Mouse (Mus musculus) MEL (cell line): ENCODE measurements around the gene Galnt10. TPM values are rescaled to one million over a fixed set of nuclear protein-coding genes. Genes with fewer than 3 reads are reported as not detected.
A peak's percentile ranks its signal among the peaks of the same experiment; 100 is the strongest.

Experiments used
- DNase-seq: peaks from one replicate; pipeline ENCODE4 v3.0.0; 2011; ENCODE audit warnings: low read depth, low spot score
- H3K27ac ChIP-seq: 2 replicates; pipeline ENCODE4 v1.5.1; 2012; ENCODE audit warnings: low read depth, mild to moderate bottlenecking, control low read depth, low read length, moderate library complexity; ENCODE audit not compliant: control insufficient read depth
- H3K27me3 ChIP-seq, 2 experiments: fragments of 150-350 bp in 1 of 2; sonication (generic) in 1 of 2; 2 replicates each; pipeline ENCODE4 v1.6.1; 2012; ENCODE audit warnings: low read length in 2 of 2, mild to moderate bottlenecking in 2 of 2, improper control_type of control experiment in 1 of 2, moderate library complexity in 1 of 2; ENCODE audit not compliant: insufficient read depth in 2 of 2, control insufficient read depth in 1 of 2
- H3K36me3 ChIP-seq, 2 experiments: 2 replicates each; pipeline ENCODE4 v1.6.1; 2012 to 2014; ENCODE audit warnings: low read length in 2 of 2, improper control_type of control experiment in 1 of 2, inconsistent platforms in 1 of 2, mild to moderate bottlenecking in 1 of 2; ENCODE audit not compliant: insufficient read depth in 2 of 2, control insufficient read depth in 1 of 2
- H3K4me1 ChIP-seq, 2 experiments: fragments of 150-350 bp in 1 of 2; sonication (generic) in 1 of 2; 2 replicates each; pipeline ENCODE4 v1.6.1; 2012; ENCODE audit warnings: low read length in 2 of 2, improper control_type of control experiment in 1 of 2, mild to moderate bottlenecking in 1 of 2; ENCODE audit not compliant: insufficient read depth in 2 of 2, control insufficient read depth in 1 of 2
- H3K4me3 ChIP-seq, 2 experiments: fragments of 150-350 bp in 1 of 2; sonication (generic) in 1 of 2; 2 replicates each; pipeline ENCODE4 v1.5.1; 2012; ENCODE audit warnings: low read depth in 2 of 2, low read length in 2 of 2, mild to moderate bottlenecking in 2 of 2, moderate library complexity in 2 of 2, control low read depth in 1 of 2, improper control_type of control experiment in 1 of 2; ENCODE audit not compliant: control insufficient read depth in 1 of 2, insufficient read depth in 1 of 2
- H3K79me2 ChIP-seq: 2 replicates; pipeline ENCODE4 v1.6.1; 2012; ENCODE audit warnings: mild to moderate bottlenecking, low read length, moderate library complexity; ENCODE audit not compliant: control insufficient read depth, poor library complexity, insufficient read depth
- H3K9ac ChIP-seq: 2 replicates; pipeline ENCODE4 v1.6.1; 2012; ENCODE audit warnings: low read depth, mild to moderate bottlenecking, control low read depth, low read length, moderate library complexity; ENCODE audit not compliant: control insufficient read depth, poor library complexity, severe bottlenecking
- H3K9me3 ChIP-seq: fragments of 150-350 bp; sonication (generic); replicated peaks from 2 replicates; pipeline ENCODE4 v1.6.1; 2012; ENCODE audit warnings: mild to moderate bottlenecking, low read length, improper control_type of control experiment, moderate library complexity; ENCODE audit not compliant: insufficient read depth
- CHD1 ChIP-seq: IDR thresholded peaks from 2 replicates; pipeline ENCODE4 v1.6.1; 2012; ENCODE audit warnings: low read depth, mild to moderate bottlenecking, inconsistent platforms, low read length, improper control_type of control experiment
- ELF1 ChIP-seq: IDR thresholded peaks from 2 replicates; pipeline ENCODE4 v1.6.1; 2014; ENCODE audit warnings: low read depth, mild to moderate bottlenecking, inconsistent platforms, low read length, improper control_type of control experiment, moderate library complexity
- EP300 ChIP-seq, 2 experiments: IDR thresholded peaks; 2 replicates each; pipeline ENCODE4 v1.6.1; 2011; ENCODE audit warnings: improper control_type of control experiment in 2 of 2, low read length in 2 of 2, low read depth in 1 of 2, mild to moderate bottlenecking in 1 of 2
- ETS1 ChIP-seq: IDR thresholded peaks from 2 replicates; pipeline ENCODE4 v1.6.1; 2012; ENCODE audit warnings: low read depth, mild to moderate bottlenecking, inconsistent platforms, low read length, improper control_type of control experiment, moderate library complexity
- GATA1 ChIP-seq: IDR thresholded peaks from 2 replicates; pipeline ENCODE4 v1.6.1; 2011; ENCODE audit warnings: low read depth, low read length, improper control_type of control experiment
- JUND ChIP-seq: IDR thresholded peaks from 2 replicates; pipeline ENCODE4 v1.6.1; 2011; ENCODE audit warnings: low read depth, mild to moderate bottlenecking, improper control_type of control experiment, low read length
- MAX ChIP-seq: IDR thresholded peaks from 2 replicates; pipeline ENCODE4 v1.6.1; 2011; ENCODE audit warnings: low read length, improper control_type of control experiment
- MEF2A ChIP-seq: IDR thresholded peaks from 2 replicates; pipeline ENCODE4 v1.6.1; 2014; ENCODE audit warnings: low read depth, mild to moderate bottlenecking, inconsistent platforms, low read length, improper control_type of control experiment; ENCODE audit not compliant: poor library complexity, insufficient replicate concordance, severe bottlenecking; ENCODE audit errors: extremely low read depth
- MXI1 ChIP-seq: IDR thresholded peaks from 2 replicates; pipeline ENCODE4 v1.6.1; 2011; ENCODE audit warnings: mild to moderate bottlenecking, low read depth, low read length, improper control_type of control experiment
- RCOR1 ChIP-seq: IDR thresholded peaks from 2 replicates; pipeline ENCODE4 v1.6.1; 2012; ENCODE audit warnings: low read depth, mild to moderate bottlenecking, inconsistent platforms, low read length, improper control_type of control experiment
- SIN3A ChIP-seq: IDR thresholded peaks from 2 replicates; pipeline ENCODE4 v1.6.1; 2012; ENCODE audit warnings: low read length, improper control_type of control experiment, inconsistent platforms
- TAL1 ChIP-seq: IDR thresholded peaks from 2 replicates; pipeline ENCODE4 v1.6.1; 2012; ENCODE audit warnings: mild to moderate bottlenecking, inconsistent platforms, low read length, moderate library complexity, mixed read lengths
- TBP ChIP-seq: IDR thresholded peaks from 2 replicates; pipeline ENCODE4 v1.8.0; 2011; ENCODE audit warnings: low read depth, low read length, improper control_type of control experiment
- TCF12 ChIP-seq: IDR thresholded peaks from 2 replicates; pipeline ENCODE4 v1.6.1; 2014; ENCODE audit warnings: low read depth, mild to moderate bottlenecking, inconsistent platforms, low read length, improper control_type of control experiment, moderate library complexity
- USF1 ChIP-seq: IDR thresholded peaks from 2 replicates; pipeline ENCODE4 v1.6.1; 2014; ENCODE audit warnings: low read depth, mild to moderate bottlenecking, inconsistent platforms, low read length, improper control_type of control experiment, moderate library complexity
- ZKSCAN1 ChIP-seq: IDR thresholded peaks from 2 replicates; pipeline ENCODE4 v1.6.1; 2012; ENCODE audit warnings: low read depth, mild to moderate bottlenecking, inconsistent platforms, low read length, improper control_type of control experiment, moderate library complexity
- polyA plus RNA-seq, 2 experiments: library from polyadenylated mRNA; stranded (reverse) in 1 of 2; unstranded in 1 of 2; fragments of >175 nt in 1 of 2; fragments of >200 nt in 1 of 2; gene quantifications; 2 replicates each; pipeline versions ENCODE4 v1.2.1 to v1.2.4; 2012; ENCODE audit warnings: low replicate concordance in 2 of 2, low read depth in 1 of 2; ENCODE audit not compliant: insufficient read length in 2 of 2, insufficient read depth in 1 of 2, missing spikeins in 1 of 2
- total RNA-seq: library from RNA; depleted of rRNA; stranded (reverse); fragments of 300-350 nt; gene quantifications from 2 replicates; pipeline ENCODE4 v1.2.3, GENCODE M21; 2012

The Galnt10 gene
- total and polyA plus RNA-seq, 3 experiments, result 26.7 to 27.4 TPM; not detected in 1

- peak; percentile 75 for TF ChIP-seq MAX
- TF ChIP-seq JUND, result no peak
- TF ChIP-seq TCF12, result peak; percentile 99
- TF ChIP-seq GATA1, result peak; percentile 98
- TF ChIP-seq, all 39 proteins: peak for 25
These were observed 9.7 kb downstream of the Galnt10 start (continued) for GRCm38 (mm10) chr11:57654977-57655397.

- Histone ChIP-seq H3K27ac (peak overlapping the region; percentile 86), H3K4me3 (peak overlapping the region in 1 of 2 experiments; percentile 31; a peak in 2 of 4 replicates), H3K27me3 (no peaks in the 10 kb centered on the region), H3K9ac (peak overlapping the region; percentile 47), H3K4me1 (peaks cover 46 to 72% of the 10 kb centered on the region in 2 experiments), H3K9me3 (no peaks in the 10 kb centered on the region), H3K79me2 (peaks cover 26% of the 10 kb centered on the region), H3K36me3 (peaks cover 0 to 49% of the 10 kb centered on the region in 2 experiments; a peak in 2 of 4 replicates)
- peak; percentile 82 for DNase-seq
- TF ChIP-seq TCF12, result 0 out of 2 replicates have a peak, but pooled peaks have one; percentile 19
- TF ChIP-seq EP300 (IDR thresholded peaks at IDR 0.05; ENCODE audit: low read depth in 1 of 2, low read length in 2 of 2), result peak; percentile 19 to 46; a peak in 2 of 4 replicates
- TF ChIP-seq TBP, result 0 out of 2 replicates have a peak, but pooled peaks have one; percentile 28
- TF ChIP-seq SIN3A, result 0 out of 2 replicates have a peak, but pooled peaks have one; percentile 58
- TF ChIP-seq TAL1, result no peak
- no peak for TF ChIP-seq MAX
- TF ChIP-seq MXI1, result peak; percentile 81
- no peak for TF ChIP-seq USF1
- no peak for TF ChIP-seq CHD1
- no peak for TF ChIP-seq GATA1
- 0 out of 2 replicates have a peak, but pooled peaks have one; percentile 22 for TF ChIP-seq RCOR1
- no peak for TF ChIP-seq MEF2A
- no peak for TF ChIP-seq ZKSCAN1
- TF ChIP-seq ETS1, result 0 out of 2 replicates have a peak, but pooled peaks have one; percentile 32
- TF ChIP-seq ELF1, result peak; percentile 29; the same call in 1 of the 2 replicates
These were observed 10.6 kb downstream of the Galnt10 start for GRCm38 (mm10) chr11:57655669-57656325.
